Mouse (Mus musculus): ENCODE results near the gene Gm813. TPM values are rescaled to one million over a fixed set of nuclear protein-coding genes. Genes with fewer than 3 reads are reported as not detected.

Gene Gm813
- total and polyA plus RNA-seq, 3 experiments, result not detected

DNA sequence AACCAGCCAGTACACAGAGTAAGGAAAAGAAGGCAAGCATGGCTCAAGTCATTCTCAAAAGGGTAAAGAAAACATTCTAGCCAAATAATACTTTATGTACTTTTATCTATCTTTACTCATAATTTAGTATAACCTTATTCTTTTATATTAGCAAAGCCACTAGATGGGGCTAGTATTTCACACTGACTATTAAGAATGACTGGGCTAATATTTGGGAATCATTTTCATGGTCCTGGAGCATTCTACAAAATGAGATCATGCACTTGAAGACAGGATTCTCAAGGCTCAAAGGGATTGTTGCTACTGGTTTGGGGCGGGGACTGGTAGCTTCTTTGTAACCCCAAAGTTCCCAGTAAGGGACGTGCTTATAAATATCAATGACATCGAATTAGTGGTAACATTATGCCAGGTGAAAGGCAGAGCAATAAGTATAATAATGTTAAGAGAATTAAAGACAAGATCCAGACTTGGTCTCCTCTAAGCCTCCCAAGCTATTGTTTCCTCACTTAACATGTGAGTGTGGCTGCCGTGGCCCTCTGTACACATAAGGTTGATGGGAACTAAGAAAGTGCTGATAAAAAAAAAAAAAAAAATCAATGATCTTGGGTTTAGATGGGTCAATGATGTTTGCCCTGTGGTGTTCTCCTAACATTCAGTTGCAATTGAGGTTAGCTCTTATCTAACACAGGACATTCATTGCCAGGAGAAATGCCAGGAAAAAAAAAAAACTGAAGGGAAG is 11.0 kb upstream of the Gm813 start:
- H3K36me3 ChIP-seq (replicated peaks in 1 of 2; ENCODE audit: control insufficient read depth in 1 of 2, insufficient read depth in 1 of 2, low read length in 1 of 2), result no peaks in the 10 kb centered on the region
- no peaks in the 10 kb centered on the region for H3K79me2 ChIP-seq (replicated peaks; ENCODE audit: control insufficient read depth, extremely low read depth, insufficient read depth, poor library complexity, severe bottlenecking)
- DNase-seq (ENCODE audit: extremely low read depth), result no peak
- peaks cover 4 to 6% of the 10 kb centered on the region in 2 experiments; a peak in 2 of 4 replicates for H3K4me1 ChIP-seq (ENCODE audit: control insufficient read depth in 1 of 2, insufficient read depth in 2 of 2)
- in situ Hi-C loops (cut with MboI; ENCODE audit: low pct_ligation_motif_present, low pct_unique_long_range_greater_than_20kb, low sequenced_read_pairs) (loop anchor here (5.0 to 25.0 kb wide), 2 partner anchors 40 to 1015 kb away; partner anchors contain the start of gene Cmss1), dilution Hi-C loops (cut with MboI; ENCODE audit: extremely low pct_ligation_motif_present, extremely low pct_unique_long_range_greater_than_20kb, low sequenced_read_pairs) (no loop called here)
- H3K9me3 ChIP-seq (replicated peaks; ENCODE audit: low read length), result no peaks in the 10 kb centered on the region
- no peak overlapping the region for H3K27ac ChIP-seq (ENCODE audit: insufficient read depth, low read depth)
- H3K4me2 ChIP-seq (ENCODE audit: insufficient read depth, low read depth, poor library complexity, severe bottlenecking), result no peak overlapping the region
- no peak overlapping the region for H3K9ac ChIP-seq (ENCODE audit: insufficient read depth, low read depth)
- H3K27me3 ChIP-seq (replicated peaks), result no peaks in the 10 kb centered on the region
- no peak overlapping the region for H3K4me3 ChIP-seq (replicated peaks in 1 of 3; ENCODE audit: low read depth in 2 of 3, low read length in 2 of 3, poor library complexity in 1 of 3)
- TF ChIP-seq SMC3 (IDR thresholded peaks at IDR 0.05; ENCODE audit: low read depth, low read length) (peak; percentile 65), ZC3H11A (IDR thresholded peaks at IDR 0.05; ENCODE audit: low read depth, low read length) (no peak), RAD21 (IDR thresholded peaks at IDR 0.05; ENCODE audit: low read depth, low read length) (peak; percentile 76), MAZ (IDR thresholded peaks at IDR 0.05; ENCODE audit: low read depth, low read length) (no peak), E2F4 (IDR thresholded peaks at IDR 0.05; ENCODE audit: insufficient replicate concordance, low read depth, low read length) (no peak), CTCF (conservative IDR thresholded peaks at IDR 0.05 in 1 of 2, IDR thresholded peaks at IDR 0.05 in 1 of 2; ENCODE audit: low read depth in 2 of 2, low read length in 2 of 2) (peak in 1 of 2 experiments; percentile 62; a peak in 2 of 4 replicates)

DNA sequence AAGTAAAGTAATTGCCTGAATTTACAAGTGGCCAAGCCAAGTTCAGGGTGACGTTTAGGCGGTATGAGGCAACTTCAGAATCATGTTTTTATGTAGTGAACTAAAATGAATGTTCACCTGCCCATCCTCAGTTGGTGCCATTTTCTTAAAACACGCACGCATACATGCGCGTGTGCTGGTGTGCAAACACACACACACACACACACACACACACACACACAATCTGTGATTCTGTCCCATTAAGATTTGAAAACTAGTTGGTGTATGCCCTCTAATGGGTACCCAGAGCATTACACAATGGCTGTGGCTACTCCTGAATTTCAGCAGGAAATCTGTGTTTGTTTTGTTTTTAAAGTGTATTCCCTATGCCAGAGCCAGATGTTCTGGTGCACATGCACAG is 7.2 kb upstream of the Gm813 start:
- Histone ChIP-seq H3K4me2 (ENCODE audit: insufficient read depth, low read depth, poor library complexity, severe bottlenecking) (no peak overlapping the region), H3K9me3 (replicated peaks; ENCODE audit: low read length) (no peaks in the 10 kb centered on the region), H3K79me2 (replicated peaks; ENCODE audit: control insufficient read depth, extremely low read depth, insufficient read depth, poor library complexity, severe bottlenecking) (no peaks in the 10 kb centered on the region), H3K27me3 (replicated peaks) (no peaks in the 10 kb centered on the region), H3K4me3 (replicated peaks in 1 of 3; ENCODE audit: low read depth in 2 of 3, low read length in 2 of 3, poor library complexity in 1 of 3) (no peak overlapping the region), H3K27ac (ENCODE audit: insufficient read depth, low read depth) (no peak overlapping the region), H3K4me1 (ENCODE audit: control insufficient read depth in 1 of 2, insufficient read depth in 2 of 2) (peaks cover 2 to 4% of the 10 kb centered on the region in 2 experiments; a peak in 1 of 4 replicates), H3K36me3 (replicated peaks in 1 of 2; ENCODE audit: control insufficient read depth in 1 of 2, insufficient read depth in 1 of 2, low read length in 1 of 2) (no peaks in the 10 kb centered on the region), H3K9ac (ENCODE audit: insufficient read depth, low read depth) (0 out of 2 replicates have a peak overlapping the region, but pooled peaks have one; percentile 22)
- DNase-seq (ENCODE audit: extremely low read depth), result peak; percentile 58
- dilution Hi-C loops (cut with MboI; ENCODE audit: extremely low pct_ligation_motif_present, extremely low pct_unique_long_range_greater_than_20kb, low sequenced_read_pairs) (no loop called here), in situ Hi-C loops (cut with MboI; ENCODE audit: low pct_ligation_motif_present, low pct_unique_long_range_greater_than_20kb, low sequenced_read_pairs) (loop anchor here (5.0 kb wide), 1 partner anchor 162 kb away; no protein-coding TSS in a partner anchor)
- TF ChIP-seq JUND (conservative IDR thresholded peaks at IDR 0.05; ENCODE audit: low read depth, low read length) (no peak), ETS1 (conservative IDR thresholded peaks at IDR 0.05; ENCODE audit: low read depth, low read length) (no peak), RAD21 (IDR thresholded peaks at IDR 0.05; ENCODE audit: low read depth, low read length) (peak; percentile 94), SMC3 (IDR thresholded peaks at IDR 0.05; ENCODE audit: low read depth, low read length) (peak; percentile 99), NRF1 (IDR thresholded peaks at IDR 0.05; ENCODE audit: low read depth, low read length) (no peak), CTCF (conservative IDR thresholded peaks at IDR 0.05 in 1 of 2, IDR thresholded peaks at IDR 0.05 in 1 of 2; ENCODE audit: low read depth in 2 of 2, low read length in 2 of 2) (peak; percentile 87 to 94), TCF12 (IDR thresholded peaks at IDR 0.05; ENCODE audit: low read depth, low read length) (0 out of 2 replicates have a peak, but pooled peaks have one; percentile 11), GABPA (IDR thresholded peaks at IDR 0.05; ENCODE audit: insufficient replicate concordance, low read depth, low read length) (no peak), ZC3H11A (IDR thresholded peaks at IDR 0.05; ENCODE audit: low read depth, low read length) (peak; percentile 98), MAX (IDR thresholded peaks at IDR 0.05; ENCODE audit: low read length) (no peak), ZKSCAN1 (IDR thresholded peaks at IDR 0.05; ENCODE audit: borderline replicate concordance, low read depth, low read length) (no peak), BHLHE40 (IDR thresholded peaks at IDR 0.05; ENCODE audit: low read depth, low read length) (peak; percentile 59)

All from CH12.LX (cell line).